Mouse (Mus musculus): ENCODE measurements at regions not wholly inside any gene's neighbourhood (a gene's known extent, or its start where the extent isn't known, plus 50 kb on each side); places are given as distances from the start of the nearest gene placed in this dataset.

GRCm38 (mm10) chr9:84673327-84673726 is 639.2 kb upstream of the Gm11114 start:
- DNase-seq, result peak; percentile 29

DNA sequence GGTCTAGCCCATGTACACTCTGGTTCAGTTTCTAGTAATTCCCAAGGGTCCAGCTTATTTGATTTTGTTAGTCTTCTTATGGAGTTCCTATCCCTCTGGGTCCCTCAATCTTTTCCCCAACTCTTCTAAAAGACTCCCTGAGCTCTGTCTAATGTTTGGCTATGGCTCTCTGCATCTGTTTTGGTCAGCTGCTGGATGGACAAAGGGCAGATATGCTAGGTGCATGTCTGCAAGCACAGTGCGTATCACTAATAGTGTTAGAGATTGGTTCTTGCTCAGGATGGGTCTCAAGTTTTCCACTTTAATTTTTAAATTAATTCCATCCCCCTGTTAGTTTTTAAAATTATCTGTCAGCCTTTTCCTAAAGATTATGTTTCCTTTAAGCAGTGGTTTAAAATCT is 634.2 kb upstream of the Gm11114 start:
- DNase-seq, result no peak

DNA sequence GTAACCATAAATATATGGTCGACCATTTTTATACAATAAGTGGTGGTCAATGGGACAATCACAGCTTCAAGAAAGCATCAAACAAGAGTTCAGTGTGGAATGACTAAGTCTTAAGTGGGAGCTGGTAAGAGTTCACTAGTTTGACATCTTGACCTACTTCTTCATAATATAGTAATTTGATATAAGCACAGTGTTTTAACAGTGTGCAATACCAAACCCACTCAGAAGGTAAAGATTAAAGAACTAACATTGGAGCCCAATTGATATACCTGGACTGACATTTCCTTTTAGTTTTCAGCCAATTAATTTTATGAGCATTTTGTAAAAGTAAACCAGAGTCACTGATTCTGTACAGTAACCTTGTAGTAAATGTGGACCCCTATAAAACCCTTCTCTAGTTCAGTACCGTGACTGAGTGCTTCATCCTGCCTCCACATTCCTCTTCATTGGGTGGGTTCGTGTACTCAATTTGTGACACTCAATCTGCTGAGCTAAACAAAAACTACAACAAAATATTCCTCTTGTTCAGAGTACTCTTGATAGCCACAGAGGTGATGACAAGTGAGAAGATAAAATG is 593.9 kb upstream of the Gm11114 start:
- no peak for DNase-seq

DNA sequence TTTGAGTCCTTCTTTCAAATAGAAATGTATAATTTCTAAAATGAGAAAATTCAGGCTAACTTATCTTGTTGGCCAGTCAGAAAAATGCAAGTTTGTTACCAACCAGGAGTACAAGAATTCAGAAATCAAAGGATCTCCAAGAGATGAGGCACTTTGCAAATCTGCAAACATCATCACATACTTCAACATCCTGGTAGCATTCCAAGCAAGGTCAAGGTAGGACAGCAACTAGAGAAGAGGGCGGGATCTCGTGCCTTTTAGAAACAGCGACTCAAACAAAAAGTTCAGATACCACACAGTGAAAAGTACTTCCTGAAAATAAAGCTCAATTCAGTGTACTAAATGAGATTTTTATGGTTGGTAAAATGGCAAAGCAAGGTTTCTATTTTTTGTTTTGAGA is 593.2 kb upstream of the Gm11114 start:
- DNase-seq, result no peak

GRCm38 (mm10) chr9:84720454-84720853 is 592.1 kb upstream of the Gm11114 start:
- no peak for DNase-seq

DNA sequence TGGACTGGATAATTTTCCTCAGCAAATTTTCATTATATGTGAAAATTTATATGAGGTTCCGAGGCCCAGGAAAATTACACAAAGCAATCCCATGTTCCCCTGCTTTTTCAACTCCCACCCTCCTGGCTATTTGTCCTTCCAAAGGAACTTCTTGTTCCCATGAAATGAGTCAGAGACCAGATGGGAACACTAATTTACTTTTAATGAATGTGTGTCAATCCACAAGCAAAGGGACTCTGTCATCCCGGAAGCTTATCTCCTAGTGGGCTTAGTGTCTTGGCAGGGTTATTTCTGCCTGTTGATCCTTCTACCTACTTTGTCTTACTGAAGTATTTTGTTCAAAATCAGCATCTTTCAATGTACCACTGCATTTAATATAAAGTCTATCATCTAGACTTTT is 573.3 kb upstream of the Gm11114 start:
- DNase-seq, result no peak

DNA sequence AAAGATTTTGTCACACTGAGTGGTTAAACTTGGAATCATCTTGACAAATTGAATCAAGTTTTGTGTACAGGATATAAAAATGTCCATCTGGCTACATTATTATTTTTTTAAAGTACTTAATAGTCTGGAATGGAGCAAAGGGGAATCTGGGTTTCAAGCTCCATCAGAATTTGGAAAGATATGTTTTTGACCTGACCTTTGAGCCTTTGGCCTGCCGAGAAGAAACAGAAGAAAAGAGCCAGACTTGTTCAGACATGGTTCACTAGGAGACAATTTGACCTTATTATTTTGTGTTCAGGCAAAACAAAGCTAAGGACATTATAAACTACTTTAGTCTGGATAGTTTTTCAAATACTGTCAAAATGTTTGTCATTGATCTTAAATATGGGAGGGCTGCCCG is 572.2 kb upstream of the Gm11114 start:
- DNase-seq, result peak; percentile 13

- DNase-seq, result no peak
These were observed 558.2 kb upstream of the Gm11114 start for GRCm38 (mm10) chr9:84754332-84754731.

DNA sequence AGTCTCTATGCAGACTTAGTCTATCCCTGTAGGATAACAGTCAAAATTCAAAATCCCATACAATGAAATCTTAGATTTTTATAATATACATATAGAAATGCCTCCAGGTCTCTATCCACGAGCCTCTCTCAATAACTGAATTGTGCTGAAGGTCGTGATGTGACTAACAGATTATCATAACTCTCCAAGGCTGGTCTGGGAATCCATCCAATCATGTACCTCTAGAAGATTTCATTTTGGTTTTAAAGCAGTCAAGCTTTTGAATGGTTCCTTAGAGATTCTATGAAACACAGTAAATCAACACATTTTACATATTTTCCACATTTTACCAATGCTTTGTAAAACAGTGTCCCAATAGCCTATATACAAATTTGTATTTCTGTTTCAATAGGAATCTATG is 557.7 kb upstream of the Gm11114 start:
- no peak for DNase-seq

DNA sequence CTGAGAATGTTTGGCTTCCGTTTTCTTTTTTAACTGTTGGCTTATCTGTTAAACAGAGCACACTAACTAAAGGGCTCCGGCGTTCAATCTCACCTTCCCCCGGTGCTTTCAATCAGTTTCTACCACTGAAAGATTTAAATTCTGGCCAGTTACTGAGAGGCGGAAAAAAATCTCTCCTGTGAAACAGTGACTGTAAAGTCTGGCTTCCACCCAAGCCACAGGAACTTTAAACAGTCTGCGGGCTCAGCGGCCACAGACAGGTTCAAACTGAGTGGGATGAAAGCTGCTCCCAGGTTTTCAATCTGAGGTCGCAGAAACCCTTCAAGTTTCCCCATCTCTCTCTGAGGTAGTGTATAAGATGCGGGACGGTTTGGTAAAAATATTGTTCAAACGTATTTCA is 538.2 kb upstream of the Gm11114 start:
- DNase-seq, result peak; percentile 11

GRCm38 (mm10) chr9:84775190-84775589 is 537.4 kb upstream of the Gm11114 start:
- no peak for DNase-seq

GRCm38 (mm10) chr9:84779125-84779524 is 533.4 kb upstream of the Gm11114 start:
- DNase-seq, result no peak

DNA sequence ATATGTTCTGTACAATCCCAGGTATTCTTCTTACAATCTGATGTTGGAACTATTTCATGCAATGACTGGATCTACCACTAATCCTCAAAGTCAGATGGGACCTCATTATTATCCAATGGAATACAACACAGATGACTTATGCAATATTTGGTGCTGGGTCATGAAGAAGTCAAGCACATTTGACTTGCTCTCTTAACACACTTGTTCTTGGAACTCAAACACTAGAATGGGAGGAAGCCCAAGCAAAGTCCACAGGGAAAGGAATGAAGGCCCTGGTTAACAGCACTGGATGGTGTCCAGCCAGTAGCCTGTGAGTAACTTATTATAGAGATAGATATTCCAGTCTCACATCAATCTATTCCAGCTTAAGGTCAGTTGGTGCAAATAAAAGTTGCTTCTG is 486.8 kb upstream of the Gm11114 start:
- DNase-seq, result no peak

GRCm38 (mm10) chr9:84828934-84829333 is 483.6 kb upstream of the Gm11114 start:
- DNase-seq, result no peak

GRCm38 (mm10) chr9:84830639-84831038 is 481.9 kb upstream of the Gm11114 start:
- DNase-seq, result no peak

GRCm38 (mm10) chr9:84837498-84837897 is 475.1 kb upstream of the Gm11114 start:
- DNase-seq, result no peak

DNA sequence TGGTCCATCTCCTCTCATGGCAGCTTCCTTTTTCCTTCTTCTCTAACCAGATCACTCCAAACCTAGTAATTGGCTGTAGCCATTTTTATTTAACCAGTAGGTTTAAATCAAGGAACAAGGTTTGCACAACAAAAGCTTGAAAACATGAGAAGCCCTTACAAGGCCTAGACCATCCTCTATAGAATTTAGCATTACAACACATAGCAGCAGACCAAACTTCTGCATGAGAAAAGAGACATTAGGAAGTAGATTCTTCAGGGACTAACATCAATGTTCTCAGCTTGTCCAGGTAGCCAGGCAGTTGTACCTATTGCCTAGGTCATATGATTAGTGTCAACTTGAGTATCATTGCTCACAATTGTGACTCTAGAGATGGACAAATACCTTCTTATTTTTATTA is 468.6 kb upstream of the Gm11114 start:
- DNase-seq, result no peak

DNA sequence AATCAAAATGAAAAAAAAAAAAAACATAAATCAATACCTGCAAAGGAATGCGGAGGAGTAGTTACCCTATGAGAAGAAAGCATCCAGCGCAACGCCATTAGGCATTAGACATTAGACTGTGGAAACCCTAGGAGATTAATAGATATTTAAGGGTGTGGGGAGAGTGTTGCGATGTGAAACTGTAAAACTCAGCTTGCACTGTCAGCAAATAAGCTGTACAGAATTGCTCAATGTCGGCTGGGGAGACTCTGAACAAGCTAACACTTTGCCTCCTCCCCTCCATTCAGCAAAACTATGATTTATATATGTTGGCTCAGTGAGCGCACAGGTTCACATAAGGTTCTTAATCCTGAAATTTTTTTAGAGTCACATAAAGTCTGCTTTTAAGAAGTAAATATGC is 451.0 kb upstream of the Gm11114 start:
- DNase-seq, result no peak

- no peak for DNase-seq
These were observed 449.1 kb upstream of the Gm11114 start for GRCm38 (mm10) chr9:84863431-84863830.

GRCm38 (mm10) chr9:84894148-84894547 is 418.4 kb upstream of the Gm11114 start:
- no peak for DNase-seq

DNA sequence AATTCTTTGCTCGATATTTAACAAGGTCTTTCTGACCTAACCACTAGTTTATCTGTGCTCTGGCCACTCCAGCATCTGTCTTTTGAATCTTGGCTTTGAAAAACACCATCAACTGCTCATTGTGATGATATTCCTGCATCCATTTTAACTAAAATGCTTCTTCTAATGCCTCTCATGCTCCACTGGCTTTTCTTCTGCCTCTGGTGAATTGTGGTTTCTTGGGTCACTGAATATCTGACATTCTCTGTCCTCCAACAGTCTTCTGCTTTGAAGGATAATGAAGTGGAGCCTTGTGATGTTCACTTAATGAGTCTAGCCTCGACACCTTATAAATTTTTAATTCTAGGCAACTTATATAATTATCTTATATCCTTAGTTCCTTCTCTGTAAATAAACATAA is 416.5 kb upstream of the Gm11114 start:
- no peak for DNase-seq

- DNase-seq, result peak; percentile 32
These were observed 411.9 kb upstream of the Gm11114 start for GRCm38 (mm10) chr9:84900643-84901042.

DNA sequence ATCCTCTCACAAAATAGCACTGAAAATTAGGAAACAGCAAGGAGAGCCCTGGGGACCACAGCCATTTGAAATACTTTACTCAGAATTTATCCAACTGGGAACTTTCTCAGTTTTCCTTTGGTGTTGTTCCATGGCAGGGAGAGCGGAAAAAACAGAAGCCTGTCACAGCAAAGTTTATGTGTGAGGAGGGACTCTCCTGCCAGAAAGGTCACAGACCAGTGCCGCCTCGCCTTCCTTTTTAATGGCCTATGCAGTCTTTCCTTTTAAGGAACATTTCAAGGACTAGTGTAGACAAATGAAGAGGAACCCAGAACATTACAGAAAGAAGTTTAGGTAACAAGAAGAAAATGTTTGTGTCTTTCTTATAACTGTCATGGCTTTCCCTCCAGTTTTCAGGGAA is 406.3 kb upstream of the Gm11114 start:
- peak; percentile 6 for DNase-seq

- no peak for DNase-seq
These were observed 399.3 kb upstream of the Gm11114 start for GRCm38 (mm10) chr9:84913321-84913720.

- DNase-seq, result no peak
These were observed 390.3 kb upstream of the Gm11114 start for GRCm38 (mm10) chr9:84922306-84922705.

GRCm38 (mm10) chr9:84923966-84924365 is 388.6 kb upstream of the Gm11114 start:
- no peak for DNase-seq

Data from kidney, postnatal 10 days (tissue).